Mouse (Mus musculus) ovary, adult 18-20 months (tissue): ENCODE measurements around the gene Rasgrf2.

Source experiments
- DNase-seq: peaks from one replicate; pipeline ENCODE4 v3.0.0; 2022; ENCODE audit warnings: low spot score, mixed read lengths

Gene Rasgrf2

DNA sequence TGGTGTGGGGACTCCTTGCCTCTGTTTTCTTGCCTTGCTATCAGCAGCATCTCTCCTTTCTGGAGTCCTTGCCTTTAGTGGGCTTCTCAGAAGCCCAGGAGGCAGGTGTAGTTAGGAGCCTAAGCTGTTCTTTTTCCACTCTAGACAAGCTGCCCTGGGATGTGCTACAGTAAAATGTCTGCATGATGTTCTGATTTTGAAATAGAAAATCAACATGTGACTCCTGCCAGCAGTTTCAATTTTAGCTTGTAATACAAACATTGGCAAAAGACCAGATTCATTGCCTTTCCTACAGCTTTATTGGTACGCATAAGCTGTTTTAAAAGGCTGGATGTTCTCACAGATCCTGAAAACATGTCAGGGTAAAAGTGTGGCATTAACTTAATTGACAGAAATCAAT lies 176.3 kb downstream of the Rasgrf2 start:
- no peak for DNase-seq

DNA sequence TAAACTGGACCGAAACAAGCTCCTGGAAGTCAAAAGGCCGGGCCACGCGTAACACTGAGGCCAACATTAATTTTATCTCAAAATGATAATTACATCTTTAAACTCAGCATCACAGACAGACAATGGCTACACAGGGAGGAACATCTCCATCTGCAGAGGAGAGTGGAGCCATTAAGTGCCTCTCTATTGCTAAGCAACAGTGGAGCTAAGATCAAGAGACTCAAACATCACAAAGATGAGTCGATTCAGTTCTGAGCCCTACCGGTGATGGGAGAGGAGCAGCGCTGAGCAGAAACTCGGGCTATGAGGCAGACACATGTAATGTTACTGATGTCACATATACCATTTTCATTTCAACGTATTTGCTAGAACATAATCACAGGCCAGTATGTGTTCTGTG lies 191.3 kb downstream of the Rasgrf2 start:
- DNase-seq: no peak

DNA sequence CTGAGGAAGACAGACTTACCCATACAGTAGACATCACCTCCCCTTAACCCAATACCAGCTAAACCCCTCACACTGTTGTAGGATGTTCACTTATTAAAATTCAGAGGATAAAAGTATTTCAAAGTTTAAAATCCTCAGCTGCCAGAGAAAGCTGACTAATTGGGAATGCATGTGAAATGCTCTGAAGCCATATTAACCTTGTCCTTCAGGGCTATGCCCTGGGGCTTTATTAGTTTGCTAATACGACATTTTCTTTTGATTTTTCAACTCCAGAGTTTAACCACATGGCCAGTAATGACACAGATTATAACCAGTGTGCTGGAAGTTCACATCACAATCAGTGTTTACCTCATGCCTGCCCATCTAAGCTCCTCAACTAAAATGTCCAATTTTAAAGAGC lies 192.6 kb downstream of the Rasgrf2 start:
- DNase-seq: no peak

DNA sequence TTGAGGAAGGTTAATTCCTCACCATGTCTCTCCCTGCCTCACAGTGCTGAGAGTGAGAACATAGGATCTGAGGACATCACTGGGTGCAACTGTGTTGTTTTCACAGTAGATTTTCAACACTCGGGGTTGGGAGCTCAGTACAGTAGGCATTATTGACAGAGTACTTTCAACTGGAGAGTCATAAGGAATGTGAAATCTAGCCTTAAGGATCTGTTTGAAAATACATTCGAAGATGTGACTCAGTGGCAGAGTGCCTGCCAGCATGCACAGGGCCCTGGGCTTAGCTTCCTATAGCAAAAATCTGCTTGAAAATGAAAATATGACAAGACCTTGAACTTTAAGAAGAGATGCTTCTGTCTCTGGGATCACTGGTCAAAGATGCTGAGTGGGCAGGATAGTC lies 194.2 kb downstream of the Rasgrf2 start:
- no peak for DNase-seq

DNA sequence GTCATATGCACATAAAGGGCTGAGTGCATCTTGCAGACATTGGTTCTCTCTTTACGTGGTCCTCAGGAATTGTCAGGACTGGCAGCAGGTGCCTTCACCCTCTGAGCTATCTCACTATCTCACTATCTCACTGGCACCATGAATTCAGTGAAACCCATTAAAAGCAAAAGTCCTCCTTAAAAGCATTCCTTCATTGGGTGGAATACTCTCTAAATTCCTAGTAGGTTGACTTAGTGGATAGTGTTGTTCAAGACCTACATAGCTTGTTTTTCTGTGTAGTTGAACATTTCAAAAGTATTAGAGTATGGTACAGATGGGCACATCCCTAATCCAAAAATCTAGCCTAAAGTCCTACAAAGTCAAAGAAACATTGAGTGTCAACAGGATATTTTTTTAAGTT lies 199.3 kb downstream of the Rasgrf2 start:
- no peak for DNase-seq

DNA sequence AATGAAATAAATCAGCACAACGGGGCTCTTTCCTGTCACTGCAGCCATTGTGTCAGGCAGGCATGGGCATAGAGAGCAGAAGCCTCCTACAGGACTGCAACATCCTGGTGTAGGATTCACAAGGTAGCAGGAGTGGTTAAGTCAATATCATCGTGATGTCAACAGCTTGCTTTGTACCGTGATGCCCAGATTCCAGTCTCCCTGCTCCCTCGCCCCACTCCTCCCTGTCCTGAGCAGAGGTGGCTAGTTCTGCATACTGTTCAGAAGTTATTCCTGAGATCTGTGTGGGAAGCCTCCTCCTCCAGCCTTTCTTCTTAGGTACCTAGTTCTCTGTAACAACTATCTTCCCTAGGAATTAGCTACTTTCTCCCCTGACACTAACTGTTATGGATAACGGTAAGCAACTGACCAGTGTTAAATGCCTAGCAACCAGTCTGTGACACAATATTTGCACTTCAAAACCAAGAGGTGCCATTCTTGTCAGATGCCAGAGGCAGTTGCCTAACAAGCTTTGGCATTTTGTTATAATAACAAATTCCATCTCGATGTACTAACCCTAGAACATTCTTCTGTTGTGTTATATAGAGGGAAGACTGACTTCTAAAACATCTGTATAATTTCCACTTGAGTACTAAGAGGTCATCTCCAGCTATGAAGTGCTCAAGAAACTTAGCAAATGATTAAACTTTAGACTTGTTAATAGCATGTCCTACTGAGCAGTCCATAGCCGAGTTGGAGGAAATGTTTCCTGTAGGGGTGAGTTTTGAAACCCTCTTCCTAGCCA lies 201.3 kb downstream of the Rasgrf2 start:
- no peak for DNase-seq

DNA sequence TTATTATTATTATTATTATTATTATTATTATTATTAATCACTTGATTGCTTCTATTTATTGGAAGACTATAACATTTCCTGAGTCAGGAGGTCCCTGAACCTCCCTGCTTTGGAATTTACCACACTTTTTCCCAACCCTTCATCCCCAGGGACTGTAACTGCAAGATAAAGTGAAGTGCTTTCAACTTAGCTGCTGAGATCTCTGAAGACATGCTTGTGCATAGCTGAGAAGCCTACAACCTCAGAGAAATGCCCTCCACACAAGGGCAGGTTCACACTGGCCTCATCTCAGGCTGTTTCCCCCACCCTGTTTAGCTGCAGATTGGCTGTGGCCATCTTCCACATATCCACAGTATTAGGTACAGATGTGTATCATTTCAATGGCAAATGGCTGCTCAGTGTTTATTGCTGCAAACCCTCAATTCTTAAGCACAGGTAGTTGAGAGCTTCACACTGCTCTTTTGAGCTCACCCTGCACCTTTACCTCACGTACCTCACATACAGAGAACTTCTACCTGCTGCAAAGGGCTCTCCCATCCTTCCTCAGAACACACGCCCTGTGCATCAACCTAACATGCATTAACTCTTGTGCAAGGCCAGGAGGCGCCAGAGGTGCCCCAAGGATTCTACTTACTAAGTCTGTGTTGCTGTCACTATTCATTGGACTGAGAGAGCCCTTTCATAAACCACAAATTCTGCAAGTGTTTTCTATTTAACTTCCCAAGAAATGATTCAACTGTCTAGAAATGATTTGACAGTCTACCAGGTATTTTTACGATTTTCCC lies 202.7 kb downstream of the Rasgrf2 start:
- no peak for DNase-seq

DNA sequence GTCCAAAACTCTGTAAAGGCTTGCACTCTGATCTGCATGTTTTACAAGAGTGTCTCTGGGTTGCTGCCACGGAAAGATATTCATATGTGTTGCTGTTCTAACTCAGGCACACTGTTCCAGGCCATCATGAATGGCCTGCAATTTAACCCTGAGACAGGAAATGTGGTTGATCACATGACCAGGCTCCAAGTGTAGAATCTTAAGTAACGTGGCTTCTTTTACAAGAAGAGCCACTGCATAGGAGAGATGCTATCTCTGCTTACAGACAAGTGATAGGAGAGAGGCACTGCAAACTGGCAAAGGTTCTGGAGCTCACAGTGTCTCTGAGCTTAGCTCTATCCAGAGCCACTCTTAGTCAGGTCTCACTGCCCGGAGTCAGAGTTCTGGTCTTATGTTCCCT lies 210.4 kb downstream of the Rasgrf2 start:
- DNase-seq: no peak

DNA sequence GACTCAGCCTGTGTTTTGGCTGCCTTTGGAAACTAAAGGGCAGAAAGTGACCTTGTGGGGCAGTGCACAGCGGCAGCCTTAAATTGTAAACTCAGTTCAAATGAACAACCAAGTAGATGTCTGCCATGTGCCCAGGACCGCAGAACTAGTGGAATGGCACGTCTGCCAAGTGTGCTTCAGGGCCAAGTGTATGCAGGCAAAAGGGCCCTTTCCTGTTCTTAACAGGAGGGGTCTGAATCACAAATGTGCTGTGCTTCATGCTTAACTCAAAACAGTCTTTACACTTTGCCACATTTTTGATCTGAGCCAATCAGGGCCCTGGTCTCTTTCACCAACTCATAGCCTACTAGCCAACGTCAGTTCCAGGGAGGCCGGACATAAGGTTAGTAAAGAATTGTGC lies 212.7 kb downstream of the Rasgrf2 start:
- DNase-seq: no peak

DNA sequence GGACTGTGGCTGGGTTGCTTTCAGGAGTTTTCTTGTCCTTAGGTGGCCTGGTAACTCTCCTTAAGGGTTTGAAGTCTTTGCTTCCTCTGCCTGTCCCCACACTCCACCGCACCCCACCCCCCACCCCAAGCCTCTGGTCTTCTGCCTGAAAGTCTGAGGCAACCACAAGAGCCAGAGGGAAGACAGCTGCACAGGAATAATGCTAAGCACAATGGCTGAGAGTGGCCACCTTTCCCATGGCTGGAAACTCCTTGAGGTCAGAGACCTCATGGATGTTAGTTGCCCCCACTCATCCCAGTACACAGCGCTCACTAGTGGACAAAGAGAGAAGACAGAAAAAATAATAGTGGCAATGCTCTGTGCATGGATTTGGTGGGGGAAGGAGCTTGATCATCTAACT lies 213.6 kb downstream of the Rasgrf2 start:
- no peak for DNase-seq

DNA sequence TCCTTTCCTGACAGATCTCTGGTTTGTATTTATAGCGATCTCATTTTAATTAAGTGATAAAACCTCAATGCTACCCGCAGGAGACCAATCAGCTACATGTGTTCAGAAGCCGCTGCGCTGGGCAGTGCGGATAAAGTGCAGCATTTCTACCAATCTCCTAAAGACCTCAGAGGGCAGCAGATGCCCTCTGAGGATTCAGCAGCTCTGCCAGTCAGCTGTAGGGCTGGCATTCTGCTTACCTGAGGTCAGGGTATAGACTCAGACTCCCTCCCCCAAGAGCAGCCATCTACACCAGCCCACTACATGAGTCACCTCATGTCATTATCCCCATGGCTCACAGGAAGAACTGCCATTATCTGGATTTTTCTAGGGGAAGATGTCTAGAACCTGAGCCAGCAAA lies 215.1 kb downstream of the Rasgrf2 start:
- no peak for DNase-seq

DNA sequence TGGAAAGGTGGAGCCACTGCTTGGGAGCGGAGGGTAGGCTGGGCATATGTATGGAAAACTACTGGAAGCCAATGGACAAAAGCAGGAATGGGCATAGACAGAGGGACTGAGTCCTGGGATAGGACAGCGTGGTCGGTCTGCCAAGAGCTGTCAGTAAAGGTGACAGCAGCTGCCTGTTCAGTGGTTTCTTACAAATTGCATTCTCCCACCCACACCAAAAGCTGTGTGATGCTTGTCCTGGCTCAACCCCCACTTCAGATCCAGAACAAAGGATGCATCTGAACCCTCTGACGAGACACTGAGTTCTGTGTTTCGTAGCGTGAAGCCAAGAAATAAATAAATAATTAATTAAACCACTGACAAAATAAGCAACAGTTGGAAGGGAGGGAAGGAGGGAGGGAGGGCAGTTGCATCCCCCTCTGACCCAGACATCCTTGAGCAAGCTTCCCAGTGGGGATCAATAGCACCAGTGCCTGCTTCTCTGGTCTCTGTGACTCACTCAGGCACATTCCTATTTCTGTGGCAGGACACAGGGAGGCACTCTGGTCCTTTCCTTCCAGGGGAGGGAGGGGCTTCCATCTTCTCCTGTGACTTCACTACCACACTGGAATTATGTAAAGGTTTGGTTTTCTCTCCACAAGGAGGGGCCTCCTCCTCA lies 215.7 kb downstream of the Rasgrf2 start:
- DNase-seq: no peak

DNA sequence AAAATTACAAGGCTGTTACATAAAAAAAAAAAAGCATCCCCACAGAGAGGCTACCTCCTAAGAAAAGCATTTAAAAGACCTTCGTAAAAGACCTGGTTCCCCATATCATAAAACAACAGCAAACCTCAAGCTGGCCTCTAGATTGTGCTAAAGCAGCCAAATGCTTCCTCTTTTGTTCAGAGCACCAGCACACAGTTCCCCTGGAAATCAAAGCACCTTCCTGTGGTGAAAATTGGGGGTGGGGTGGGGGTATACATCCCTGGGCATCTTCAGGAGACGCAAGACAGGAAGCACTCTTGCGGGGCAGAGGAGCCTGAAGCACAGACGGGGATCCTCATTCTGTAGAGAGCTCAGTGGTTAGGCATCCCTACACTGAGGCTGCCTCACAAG lies 216.3 kb downstream of the Rasgrf2 start:
- no peak for DNase-seq

DNA sequence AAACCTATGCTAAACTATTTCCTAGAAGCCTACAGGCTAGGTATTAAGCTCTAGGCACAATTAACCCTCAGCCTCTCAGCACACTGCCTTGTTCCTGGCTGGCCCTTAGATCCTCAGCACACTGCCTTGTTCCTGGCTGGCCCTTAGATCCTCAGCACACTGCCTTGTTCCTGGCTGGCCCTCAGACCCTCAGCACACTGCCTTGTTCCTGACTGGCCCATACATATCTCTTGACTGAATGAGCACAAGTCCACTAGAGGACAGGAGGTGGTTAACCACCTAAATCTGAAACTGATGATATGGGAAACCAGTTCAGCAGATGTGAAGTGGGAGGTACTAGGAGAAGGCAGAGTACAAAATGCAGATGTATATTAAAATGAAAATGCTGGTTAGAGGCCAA lies 219.8 kb downstream of the Rasgrf2 start:
- no peak for DNase-seq

DNA sequence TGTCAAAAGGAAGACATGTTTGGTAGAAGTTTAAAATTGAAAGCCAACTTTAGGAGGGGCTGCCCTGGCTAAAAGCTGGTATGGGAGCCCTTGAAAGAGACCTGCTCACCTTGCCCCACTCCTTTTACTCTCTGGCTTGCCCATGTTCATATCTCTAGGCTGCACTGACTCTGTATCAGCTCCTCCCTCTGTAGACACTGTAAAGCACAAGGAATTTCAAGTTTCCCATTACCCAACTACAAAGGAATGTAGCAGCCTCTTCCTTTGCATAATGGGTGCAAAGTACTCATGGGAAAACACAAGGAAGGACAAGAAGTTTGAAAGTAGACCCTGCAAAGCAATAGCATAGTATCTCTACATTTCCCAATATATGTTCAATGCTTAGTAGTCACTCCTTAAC lies 220.2 kb downstream of the Rasgrf2 start:
- DNase-seq: no peak

DNA sequence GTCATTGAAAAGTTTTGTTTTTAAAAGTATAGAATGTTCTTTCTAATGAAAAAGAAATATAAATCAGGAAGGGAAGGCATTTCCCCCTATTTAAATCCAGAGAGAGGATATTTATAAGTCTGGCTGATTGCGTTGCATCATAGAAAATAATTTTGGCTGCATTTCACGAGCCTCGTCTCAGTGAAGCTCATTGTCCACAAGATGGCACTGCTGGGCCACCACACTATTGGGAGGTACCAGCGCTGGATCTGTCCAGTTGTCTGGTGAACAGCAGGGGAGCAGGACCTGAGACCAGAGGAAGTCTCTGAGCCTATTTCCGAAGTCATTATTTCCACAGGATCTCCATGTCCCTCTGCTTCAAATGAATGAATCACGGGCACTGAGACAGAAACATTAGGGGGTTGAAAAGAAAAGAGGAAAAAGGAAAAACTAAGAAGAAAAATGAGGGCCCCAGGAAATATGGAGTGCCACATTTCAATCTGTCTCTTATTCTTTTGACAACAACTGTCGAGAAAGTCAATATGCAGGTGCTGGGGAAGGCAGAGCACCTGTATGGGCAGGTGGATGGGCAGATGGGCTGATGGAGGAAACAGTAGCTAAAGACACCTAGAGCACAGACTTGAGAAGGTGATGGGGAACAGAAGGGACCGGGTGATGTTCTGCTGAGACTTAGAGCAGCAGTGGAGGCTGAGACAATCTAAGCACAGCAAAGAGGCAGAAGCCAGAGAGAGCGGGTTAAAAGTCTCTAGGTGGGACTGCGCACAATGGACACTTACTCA lies 223.1 kb downstream of the Rasgrf2 start:
- DNase-seq: peak; percentile 59

DNA sequence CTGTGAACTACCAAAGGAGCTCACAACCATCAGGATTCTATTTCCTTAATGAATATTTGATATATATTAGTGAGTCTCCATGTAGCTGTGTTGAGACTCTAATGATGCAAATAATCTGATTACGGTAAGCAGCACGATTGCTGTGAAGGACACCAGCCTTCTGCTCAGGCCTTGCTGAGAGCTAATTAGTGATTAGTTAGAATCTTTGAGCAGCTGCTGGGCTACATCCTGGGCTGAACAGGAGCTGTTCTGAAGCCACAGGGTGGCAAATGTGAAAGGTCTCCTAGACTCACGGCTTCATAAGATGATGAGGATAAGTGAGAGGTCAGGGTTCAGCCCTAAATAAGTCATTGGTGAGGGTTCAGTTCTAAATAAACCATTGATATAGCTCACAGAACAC lies 225.1 kb downstream of the Rasgrf2 start:
- DNase-seq: no peak

DNA sequence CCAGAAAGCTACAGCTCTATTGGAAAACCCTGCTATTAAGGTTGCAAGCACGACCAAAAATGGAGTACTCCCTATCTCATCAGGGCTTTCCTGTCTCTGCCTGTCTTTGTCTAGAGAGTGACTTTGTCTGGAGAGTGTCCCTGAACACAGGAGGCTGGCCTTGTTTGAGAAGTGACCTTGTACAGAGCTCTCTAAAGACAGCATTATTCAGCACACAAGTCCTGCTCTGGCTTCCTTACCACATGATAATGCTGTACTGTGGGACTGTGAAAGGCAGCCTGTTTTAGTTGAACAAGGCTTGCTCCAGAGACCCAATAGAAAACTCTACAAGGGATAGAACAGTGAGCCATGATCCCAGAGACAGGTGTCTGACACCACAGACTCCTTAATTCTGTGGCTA lies 235.0 kb downstream of the Rasgrf2 start:
- peak; percentile 29 for DNase-seq

DNA sequence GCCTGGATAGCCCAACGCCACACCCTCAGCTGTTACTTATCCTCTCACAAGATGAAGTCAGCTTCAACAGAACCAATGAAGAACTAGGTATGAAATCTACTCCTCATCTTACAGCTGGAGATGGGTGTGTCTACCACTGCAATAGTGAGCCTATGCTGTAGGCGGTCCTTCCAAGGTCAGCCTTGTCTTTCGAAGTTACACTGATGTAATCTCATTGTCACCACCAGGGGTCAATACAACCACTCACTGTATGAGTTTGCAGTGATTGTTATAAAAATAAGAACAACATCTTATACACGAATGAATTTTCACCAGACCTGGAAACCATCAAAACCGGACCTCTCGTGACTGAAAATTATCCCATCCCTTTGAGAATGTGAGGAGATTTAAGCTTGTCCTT lies 238.3 kb downstream of the Rasgrf2 start:
- DNase-seq: no peak

DNA sequence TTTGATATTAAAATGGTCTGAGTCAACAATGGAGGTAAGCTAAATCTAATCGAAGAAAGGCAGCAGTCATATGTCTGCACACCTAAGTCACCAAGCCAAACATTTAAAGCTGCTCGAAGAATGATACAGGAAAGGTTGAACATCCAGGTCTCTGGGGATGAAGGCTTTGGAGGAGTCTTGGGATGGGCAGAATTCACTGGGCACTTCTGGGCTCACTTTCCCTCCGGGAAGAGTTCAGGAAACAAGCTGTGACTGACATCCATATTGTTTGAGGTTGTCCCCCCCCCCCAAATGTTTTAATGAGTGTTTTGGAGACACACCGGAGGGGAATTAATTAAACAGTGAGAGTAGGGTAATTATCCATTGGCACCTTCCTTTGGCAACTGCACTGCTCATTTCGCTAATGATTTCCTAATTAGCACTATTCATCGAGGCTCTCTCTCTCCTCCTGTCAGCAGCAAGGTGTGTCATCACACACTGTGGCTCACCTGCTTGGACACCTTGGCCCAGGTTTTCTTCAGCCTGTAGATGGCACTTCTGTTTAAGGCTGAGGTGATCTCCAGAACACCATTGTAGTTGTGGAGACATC lies 241.3 kb downstream of the Rasgrf2 start:
- DNase-seq: no peak

DNA sequence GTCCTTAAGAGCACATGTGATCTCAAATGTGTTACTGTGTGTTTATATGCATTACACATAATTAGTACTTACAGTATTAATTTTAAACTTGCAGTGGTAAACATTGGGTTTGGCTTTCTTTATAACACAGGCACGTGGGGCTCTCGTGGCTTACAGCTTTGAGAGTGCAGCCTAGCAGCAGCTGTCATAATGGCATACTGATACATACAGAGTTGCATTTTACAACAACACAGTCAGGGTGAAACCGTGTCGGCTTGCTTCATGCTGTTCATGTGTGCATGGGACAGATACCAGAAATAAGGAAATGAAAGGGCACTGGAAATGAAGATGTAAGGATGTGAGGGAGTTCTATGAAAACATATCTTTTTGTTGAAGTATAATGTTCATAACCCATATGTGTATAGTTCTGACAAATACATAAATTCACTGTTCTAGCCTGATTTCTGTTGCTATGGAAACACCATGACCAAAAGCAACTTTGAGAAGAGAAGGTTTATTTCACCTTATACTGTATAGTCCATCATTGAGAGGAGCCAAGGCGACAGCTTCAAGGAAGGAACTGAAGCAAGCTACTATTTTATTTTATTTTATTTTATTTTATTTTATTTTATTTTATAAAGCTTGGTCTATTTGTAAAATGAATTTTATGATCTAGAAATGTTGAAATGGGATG lies 246.6 kb downstream of the Rasgrf2 start:
- DNase-seq: no peak
